Mouse (Mus musculus) myocyte (in vitro differentiated cells): ENCODE data around the gene Bivm.

Experiments
- CEBPB ChIP-seq: IDR thresholded peaks from 2 replicates; pipeline ENCODE4 v1.6.1; 2011; ENCODE audit warnings: mild to moderate bottlenecking, moderate library complexity; ENCODE audit not compliant: poor library complexity, insufficient read depth, severe bottlenecking
- E2F4 ChIP-seq: IDR thresholded peaks from one replicate; pipeline ENCODE4 v1.6.1; 2011; ENCODE audit warnings: mild to moderate bottlenecking, control low read depth, moderate library complexity; ENCODE audit not compliant: insufficient read depth
- MYOG ChIP-seq, 3 experiments: IDR thresholded peaks; one replicate each; pipeline ENCODE4 v1.6.1; 2011; ENCODE audit warnings: control low read depth in 2 of 3, low read depth in 2 of 3, mild to moderate bottlenecking in 2 of 3; ENCODE audit not compliant: insufficient read length in 2 of 3, control insufficient read depth in 1 of 3, insufficient read depth in 1 of 3
- POLR2A ChIP-seq: IDR thresholded peaks from one replicate; pipeline ENCODE4 v1.6.1; 2011; ENCODE audit warnings: low read depth, mild to moderate bottlenecking, control low read depth, moderate library complexity; ENCODE audit not compliant: insufficient read length
- USF1 ChIP-seq: IDR thresholded peaks from one replicate; pipeline ENCODE4 v1.6.1; 2011; ENCODE audit warnings: low read depth, mild to moderate bottlenecking, control low read depth, moderate library complexity

DNA sequence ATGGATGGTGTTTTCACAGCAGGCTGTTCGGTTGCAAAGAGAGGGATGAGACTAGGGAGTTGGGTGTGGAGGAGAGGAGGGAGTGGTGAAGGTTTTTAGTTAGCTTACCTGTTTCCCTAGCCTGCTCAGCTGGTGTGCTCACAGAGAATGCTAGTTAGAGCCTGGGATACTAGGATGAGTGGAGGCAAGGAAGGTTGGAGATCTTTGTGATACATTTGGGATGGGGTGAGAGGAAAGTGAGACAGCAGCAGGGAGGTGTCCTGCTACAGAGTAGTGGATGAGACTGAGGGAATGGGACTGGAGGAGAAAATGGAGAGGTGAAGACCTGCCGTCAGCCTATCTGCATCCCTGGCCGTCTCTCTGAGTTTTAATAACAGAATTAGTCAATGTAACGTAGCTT is 53.9 kb downstream of the Bivm start:
- TF ChIP-seq USF1 (no peak), POLR2A (no peak), CEBPB (no peak), MYOG (IDR thresholded peaks at IDR 0.05; ENCODE audit: control insufficient read depth in 1 of 3, insufficient read depth in 1 of 3, insufficient read length in 2 of 3, low read depth in 2 of 3) (no peak), E2F4 (no peak)
